Mouse (Mus musculus) E14TG2a.4 (cell line): ENCODE results near the gene Six2.

Source experiments
- CTCF ChIP-seq: conservative IDR thresholded peaks from 2 replicates; pipeline ENCODE4 v1.5.1; 2014; ENCODE audit warnings: low read length
- POU5F1 ChIP-seq: IDR thresholded peaks from 2 replicates; pipeline ENCODE4 v1.6.1; 2014; ENCODE audit warnings: low read length, borderline replicate concordance

DNA sequence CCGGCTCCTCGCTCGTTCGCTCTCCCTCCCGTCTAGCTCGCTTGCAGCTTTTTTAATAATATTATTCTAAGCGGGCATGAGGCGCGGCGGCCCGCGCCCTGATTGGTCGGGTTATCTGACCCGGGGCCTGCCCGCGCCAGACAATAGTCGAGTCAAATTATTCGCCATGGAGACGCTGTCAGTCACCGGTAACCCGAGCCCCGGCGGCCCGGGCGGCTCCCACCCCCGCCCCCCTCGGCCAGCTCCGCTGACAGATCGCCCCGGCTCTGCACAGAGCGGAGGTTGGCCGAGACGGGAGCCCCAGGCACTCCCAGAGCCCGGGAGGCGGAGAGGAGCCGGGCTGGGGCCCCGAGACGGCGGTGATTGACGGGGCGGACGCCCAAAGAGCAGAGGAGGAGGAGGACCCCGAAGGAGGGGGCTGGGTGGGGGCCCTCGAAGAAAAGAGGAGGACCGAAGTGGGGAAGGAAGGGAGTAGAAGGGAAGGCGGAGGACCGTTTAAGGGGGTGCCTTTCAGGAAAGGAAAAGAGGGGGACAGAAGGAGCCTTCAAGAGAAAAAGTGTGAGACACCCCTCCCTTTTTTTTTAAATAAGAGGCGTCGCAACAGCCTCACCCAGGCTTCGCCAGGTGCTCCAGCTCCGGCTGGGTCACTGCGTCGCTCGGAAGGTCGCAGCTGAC is at the start of gene Six2:
- no peak for TF ChIP-seq CTCF
- no peak for TF ChIP-seq POU5F1
